ENCODE assay signal across 10 mouse cellular contexts in the genomic region with DNA sequence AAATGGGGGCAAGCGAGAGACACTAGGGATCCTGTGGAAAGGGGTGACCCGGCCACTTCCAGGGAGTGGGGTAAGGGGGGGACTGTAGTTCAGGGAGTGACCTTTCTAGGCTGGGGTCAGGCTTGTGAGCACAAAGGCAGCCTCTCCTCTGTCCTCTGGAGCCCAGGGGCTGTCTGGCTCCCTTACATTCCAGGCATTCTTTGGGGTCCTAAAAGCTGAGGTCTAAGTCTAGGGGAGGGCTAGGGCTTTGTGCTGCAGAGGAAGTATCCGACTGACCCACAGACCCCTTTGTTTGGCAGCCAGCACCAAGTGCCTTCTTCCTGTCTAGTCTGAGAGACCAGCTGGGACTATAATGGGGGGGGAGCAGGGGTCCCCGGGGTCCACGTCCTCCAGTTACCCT.
DNase-seq lines count a peak whose midpoint lies in the region; ATAC-seq and TF ChIP-seq lines count a peak whose summit lies in the region.
"Had no signal": no experiment of that assay in that cellular context is flagged by ENCODE, and none has a peak within 500 bp of the region (broad histone marks: within the 10 kb centered on the region; RNA-seq: fewer than 3 reads in every experiment).

No protein-coding gene starts in this region.

- H3K9ac ChIP-seq in lung, postnatal 0 days (replicated peaks; ENCODE audit: low read depth), result no peak overlapping the region
- no peak overlapping the region for H3K9ac ChIP-seq in kidney, embryonic 14.5 days (ENCODE audit: low read depth, low read length)

- WGBS in heart, embryonic 10.5 days, result 35% methylated on average over 5 of the region's 5 CpGs
- WGBS in lung, postnatal 0 days, result 17% methylated on average over 5 of the region's 5 CpGs
- WGBS in kidney, embryonic 14.5 days, result 30% methylated on average over 5 of the region's 5 CpGs

- no peaks in the 10 kb centered on the region for H3K36me3 ChIP-seq in heart, embryonic 10.5 days
- no peaks in the 10 kb centered on the region for H3K36me3 ChIP-seq in lung, postnatal 0 days (ENCODE audit: insufficient read depth, low read length)
- no peaks in the 10 kb centered on the region for H3K36me3 ChIP-seq in kidney, embryonic 14.5 days (ENCODE audit: control insufficient read depth, insufficient read depth, low read length)

- H3K27me3 ChIP-seq in heart, embryonic 10.5 days (ENCODE audit: insufficient read depth, poor library complexity, severe bottlenecking), result no peaks in the 10 kb centered on the region
- no peaks in the 10 kb centered on the region for H3K27me3 ChIP-seq in lung, postnatal 0 days (replicated peaks; ENCODE audit: insufficient read depth, low read length)
- no peaks in the 10 kb centered on the region for H3K27me3 ChIP-seq in kidney, embryonic 14.5 days (ENCODE audit: control insufficient read depth, insufficient read depth, low read length)

- no peak for DNase-seq in heart, embryonic 10.5 days (ENCODE audit: low spot score)
- DNase-seq in heart, adult 9 months (ENCODE audit: low spot score in 2 of 2), result no peak
- no peak for DNase-seq in lung, postnatal 0 days (ENCODE audit: low spot score)
- no peak for DNase-seq in lung, postnatal 14 days
- peak; percentile 45 for DNase-seq in retina, postnatal 1 day
- DNase-seq in right cerebral cortex, postnatal 25 days, result no peak
- no peak for DNase-seq in cerebellum, postnatal 4 days (ENCODE audit: low spot score in 2 of 2)
- DNase-seq: B cell, adult 2 months; cerebellum, adult 11-12 months had no signal

- TF ChIP-seq CTCF in lung, postnatal 0 days (IDR thresholded peaks at IDR 0.05), result no peak

- no peak overlapping the region for H3K4me3 ChIP-seq in heart, embryonic 10.5 days
- H3K4me3 ChIP-seq in lung, postnatal 0 days (ENCODE audit: low read depth, low read length), result no peak overlapping the region
- no peak overlapping the region for H3K4me3 ChIP-seq in kidney, embryonic 14.5 days (ENCODE audit: low read length)

- H3K27ac ChIP-seq in heart, embryonic 10.5 days, result peak overlapping the region; percentile 78
- H3K27ac ChIP-seq in lung, postnatal 0 days (ENCODE audit: low read length), result no peak overlapping the region
- H3K27ac ChIP-seq in kidney, embryonic 14.5 days (ENCODE audit: low read depth, low read length), result no peak overlapping the region

- TF ChIP-seq EP300 in lung, postnatal 0 days (IDR thresholded peaks at IDR 0.05), result no peak

- no peak overlapping the region for H3K4me2 ChIP-seq in lung, postnatal 0 days (replicated peaks; ENCODE audit: low read depth, low read length)
- no peak overlapping the region for H3K4me2 ChIP-seq in kidney, embryonic 14.5 days (replicated peaks; ENCODE audit: low read depth, low read length)

- no peaks in the 10 kb centered on the region for H3K9me3 ChIP-seq in heart, embryonic 10.5 days
- no peaks in the 10 kb centered on the region for H3K9me3 ChIP-seq in lung, postnatal 0 days (ENCODE audit: low read length)
- H3K9me3 ChIP-seq in kidney, embryonic 14.5 days (ENCODE audit: control insufficient read depth, low read length), result peaks cover 3% of the 10 kb centered on the region; the same call in 1 of the 2 replicates

- peak; percentile 65 for ATAC-seq in lung, postnatal 0 days
- ATAC-seq in kidney, embryonic 14.5 days (ENCODE audit: low FRiP score, low TSS enrichment), result peak; percentile 79

- peaks cover 13% of the 10 kb centered on the region for H3K4me1 ChIP-seq in heart, embryonic 10.5 days
- H3K4me1 ChIP-seq in lung, postnatal 0 days (ENCODE audit: insufficient read depth, low read depth, low read length), result no peaks in the 10 kb centered on the region
- H3K4me1 ChIP-seq in kidney, embryonic 14.5 days (ENCODE audit: control insufficient read depth, insufficient read depth, low read length), result peaks cover 4% of the 10 kb centered on the region; the same call in 1 of the 2 replicates
